19 mouse cellular contexts compared by ENCODE assay signal in genomic region chr9:42597525-42597924, GRCm38 (mm10).
"Had no signal": no experiment of that assay in that cellular context is flagged by ENCODE, and none has a peak within 500 bp of the region (broad histone marks: within the 10 kb centered on the region; RNA-seq: fewer than 3 reads in every experiment).

No protein-coding gene starts in this region.

- H3K36me3 ChIP-seq: limb, embryonic 10.5 days; limb, embryonic 13.5 days; liver, embryonic 12.5 days; liver, embryonic 15.5 days; lung, embryonic 15.5 days; midbrain, embryonic 10.5 days had no signal

- DNase-seq: kidney, adult 2 months; kidney, postnatal 25 days; liver; lung, adult 18-20 months; lung, postnatal 10 days; lung, postnatal 36 days; midbrain, embryonic 14.5 days; right cerebral cortex, postnatal 4 days; thymus, adult 18-20 months; thymus, postnatal 36 days had no signal

- H3K9ac ChIP-seq: limb, embryonic 13.5 days; liver, embryonic 12.5 days; liver, embryonic 15.5 days; lung, embryonic 15.5 days had no signal

- H3K4me1 ChIP-seq: liver, embryonic 12.5 days; liver, embryonic 15.5 days; lung, embryonic 15.5 days; midbrain, embryonic 10.5 days had no signal

- H3K4me3 ChIP-seq: limb, embryonic 10.5 days; limb, embryonic 13.5 days; liver, embryonic 12.5 days; liver, embryonic 15.5 days; lung, embryonic 15.5 days; megakaryocyte, embryonic 14.5 days; midbrain, embryonic 10.5 days had no signal

- H3K27ac ChIP-seq: kidney, postnatal 0 days; limb, embryonic 10.5 days; limb, embryonic 13.5 days; liver, embryonic 12.5 days; liver, embryonic 15.5 days; lung, embryonic 15.5 days; midbrain, embryonic 10.5 days; stomach, postnatal 0 days had no signal

- H3K27me3 ChIP-seq: limb, embryonic 13.5 days; liver, embryonic 12.5 days; liver, embryonic 15.5 days; lung, embryonic 15.5 days had no signal

- H3K4me2 ChIP-seq: limb, embryonic 13.5 days; liver, embryonic 12.5 days; liver, embryonic 15.5 days; lung, embryonic 15.5 days had no signal

- ATAC-seq: liver, embryonic 12.5 days had no signal

- H3K9me3 ChIP-seq: limb, embryonic 10.5 days; limb, embryonic 13.5 days; liver, embryonic 12.5 days; liver, embryonic 15.5 days; lung, embryonic 15.5 days; megakaryocyte, embryonic 14.5 days; midbrain, embryonic 10.5 days had no signal
